In the genomic region with DNA sequence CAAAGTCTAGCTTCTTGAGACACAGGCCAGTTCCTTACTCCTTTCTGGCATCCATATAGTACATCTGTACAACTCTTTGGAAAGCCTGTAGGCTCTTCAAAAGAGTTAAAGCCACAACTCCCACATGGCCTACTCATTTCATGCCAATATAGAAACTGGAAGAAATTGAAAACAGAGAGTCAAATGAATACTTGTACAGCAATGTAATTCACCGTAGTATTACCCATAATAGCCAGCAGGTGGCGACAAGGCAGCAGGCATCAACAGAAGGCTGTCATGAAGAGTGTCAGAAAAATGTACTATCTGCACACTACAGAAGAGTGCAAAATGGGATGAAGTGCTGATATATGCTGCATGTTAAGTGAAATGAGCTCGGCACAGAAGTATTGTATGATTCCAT, we compare ENCODE assay signal across 8 mouse cellular contexts.
A peak's percentile ranks its signal among the peaks of the same experiment; 100 is the strongest.
DNase-seq lines count a peak whose midpoint lies in the region; ATAC-seq and TF ChIP-seq lines count a peak whose summit lies in the region.

No protein-coding gene starts in this region.

- H3K27ac ChIP-seq in heart, embryonic 12.5 days (ENCODE audit: poor library complexity, severe bottlenecking): no peak overlapping the region
- H3K27ac ChIP-seq in ES-E14 (ENCODE audit: insufficient read depth, low read depth, low read length, poor library complexity, severe bottlenecking): no peak overlapping the region
- H3K27ac ChIP-seq in lung, embryonic 14.5 days (ENCODE audit: low read depth): no peak overlapping the region

- TF ChIP-seq CTCF in lung, embryonic 14.5 days (IDR thresholded peaks at IDR 0.05; ENCODE audit: low read depth): peak; percentile 87

- DNase-seq in heart, adult 8-10 months (ENCODE audit: low spot score): peak; percentile 9
- DNase-seq in ES-E14 (ENCODE audit: low read depth, low spot score): peak; percentile 43
- DNase-seq in cerebellum, adult 8-10 months: peak; percentile 18
- peak; percentile 57 for DNase-seq in forelimb bud, embryonic 11.5 days (ENCODE audit: low read depth, low spot score)
- peak; percentile 47 for DNase-seq in kidney, postnatal 14 days
- peak; percentile 76 for DNase-seq in lung, embryonic 14.5 days
- peak; percentile 26 for DNase-seq in right cerebral cortex, postnatal 25 days

- H3K9me3 ChIP-seq in heart, embryonic 12.5 days (replicated peaks): no peaks in the 10 kb centered on the region
- no peaks in the 10 kb centered on the region for H3K9me3 ChIP-seq in ES-E14 (ENCODE audit: control insufficient read depth, insufficient read depth, low read depth, low read length)
- H3K9me3 ChIP-seq in lung, embryonic 14.5 days (ENCODE audit: low read depth, low read length): no peaks in the 10 kb centered on the region

- no peak overlapping the region for H3K4me3 ChIP-seq in heart, embryonic 12.5 days
- H3K4me3 ChIP-seq in ES-E14 (ENCODE audit: insufficient read depth in 1 of 2, low read depth in 1 of 2, low read length in 2 of 2, poor library complexity in 1 of 2, severe bottlenecking in 1 of 2): no peak overlapping the region
- H3K4me3 ChIP-seq in lung, embryonic 14.5 days (ENCODE audit: low read depth, low read length): no peak overlapping the region

- no peaks in the 10 kb centered on the region for H3K4me1 ChIP-seq in heart, embryonic 12.5 days (replicated peaks)
- H3K4me1 ChIP-seq in ES-E14 (ENCODE audit: control insufficient read depth in 2 of 2, insufficient read depth in 2 of 2, low read length in 2 of 2, poor library complexity in 1 of 2): no peaks in the 10 kb centered on the region; a peak in 1 of 4 replicates
- no peaks in the 10 kb centered on the region for H3K4me1 ChIP-seq in lung, embryonic 14.5 days (ENCODE audit: insufficient read depth)

- WGBS in heart, embryonic 12.5 days: 8% methylated on average over 3 of the region's 3 CpGs
- WGBS in lung, embryonic 14.5 days: 9% methylated on average over 3 of the region's 3 CpGs

- in situ Hi-C loops in ES-E14 (cut with MboI; ENCODE audit: low sequenced_read_pairs in 2 of 2, unreplicated experiment in 2 of 2): no loop called here

- H3K27me3 ChIP-seq in heart, embryonic 12.5 days (replicated peaks): no peaks in the 10 kb centered on the region
- H3K27me3 ChIP-seq in lung, embryonic 14.5 days (ENCODE audit: insufficient read depth, low read length): no peaks in the 10 kb centered on the region

- no peak overlapping the region for H3K9ac ChIP-seq in heart, embryonic 12.5 days
- no peak overlapping the region for H3K9ac ChIP-seq in ES-E14 (ENCODE audit: insufficient read depth, low read depth, low read length, poor library complexity, severe bottlenecking)
- H3K9ac ChIP-seq in lung, embryonic 14.5 days: no peak overlapping the region

- no peak overlapping the region for H3K4me2 ChIP-seq in heart, embryonic 12.5 days
- no peak overlapping the region for H3K4me2 ChIP-seq in lung, embryonic 14.5 days

- H3K36me3 ChIP-seq in heart, embryonic 12.5 days: no peaks in the 10 kb centered on the region
- H3K36me3 ChIP-seq in ES-E14 (ENCODE audit: control insufficient read depth, insufficient read depth, low read length, poor library complexity, severe bottlenecking): no peaks in the 10 kb centered on the region
- H3K36me3 ChIP-seq in lung, embryonic 14.5 days (ENCODE audit: insufficient read depth): no peaks in the 10 kb centered on the region

- ATAC-seq in heart, embryonic 12.5 days (ENCODE audit: insufficient number of reproducible peaks, low FRiP score): no peak
- peak; percentile 58; the same call in 1 of the 2 replicates for ATAC-seq in lung, embryonic 14.5 days (ENCODE audit: insufficient read depth)

TF ChIP-seq in ES-E14, 5 proteins besides CTCF, POLR2A, EP300 and RAD21:
- TF ChIP-seq ZC3H11A (IDR thresholded peaks at IDR 0.05; ENCODE audit: borderline replicate concordance, low read depth, low read length) (peak; percentile 91), CHD2 (IDR thresholded peaks at IDR 0.05; ENCODE audit: low read depth, low read length) (no peak)

Comparison
In these comparisons a context has a peak if more than half of its experiments do, and no peak if none do; other contexts are left out.
1. DNase-seq: peak in every context shown above with its lines; median percentile 76 in lung, embryonic 14.5 days; 57 in forelimb bud, embryonic 11.5 days; 47 in kidney, postnatal 14 days; 43 in ES-E14; 26 in right cerebral cortex, postnatal 25 days; 18 in cerebellum, adult 8-10 months; 9 in heart, adult 8-10 months.